Mouse (Mus musculus) central nervous system, embryonic 11.5 days (tissue): ENCODE data around the gene Wif1. TPM values are rescaled to one million over a fixed set of nuclear protein-coding genes. Genes with fewer than 3 reads are reported as not detected.

Experiments used
- polyA plus RNA-seq: library from polyadenylated mRNA; depleted of rRNA; stranded (reverse); fragments of >200 nt; gene quantifications from 2 replicates; pipeline ENCODE4 v1.2.3, GENCODE M21; 2012; rRNA removed

The Wif1 gene
- 4.4 and 7.7 TPM in 2 replicates for polyA plus RNA-seq

GRCm38 (mm10) chr10:121033826-121034568 is at the start of gene Wif1:
Gene Wif1 (plus strand): TSS chr10:121033960.

Other genes with a start within 250 kb of the Wif1 start
- 9.2 and 16.3 TPM in 2 replicates for gene Msrb3, start 134.9 kb upstream of the Wif1 start, polyA plus RNA-seq
- gene Lemd3, start 54.6 kb upstream of the Wif1 start, polyA plus RNA-seq, result 11.8 and 15.0 TPM in 2 replicates